Mouse (Mus musculus) olfactory bulb, adult 2 months (tissue): ENCODE data around the gene Ppm1h.

Experiments used
- CTCF ChIP-seq: fragments of 200-500 bp; IDR thresholded peaks from 2 replicates; pipeline ENCODE4 v1.5.1; 2012; ENCODE audit warnings: low read depth, mild to moderate bottlenecking, low read length, moderate library complexity; ENCODE audit not compliant: insufficient read depth
- POLR2A ChIP-seq: fragments of 200-500 bp; IDR thresholded peaks from 2 replicates; pipeline ENCODE4 v1.6.1; 2012; ENCODE audit warnings: mild to moderate bottlenecking, low read depth, low read length, moderate library complexity; ENCODE audit not compliant: insufficient read depth

GRCm38 (mm10) chr10:122926275-122926674, 247.7 kb downstream of the Ppm1h start:
- TF ChIP-seq CTCF (no peak), POLR2A (no peak)
